Mouse (Mus musculus) embryonic facial prominence, embryonic 13.5 days (tissue): ENCODE data around the gene Cdc42bpa. TPM values are rescaled to one million over a fixed set of nuclear protein-coding genes. Genes with fewer than 3 reads are reported as not detected.

ENCODE experiments used
- ATAC-seq: fragments of 200-750 bp; cut with Nextera tagmentation; 2 replicates; pipeline ENCODE4 v1.8.0; 2017; ENCODE audit warnings: low read depth; ENCODE audit not compliant: insufficient number of reproducible peaks, insufficient read depth, low FRiP score, low TSS enrichment
- H3K27ac ChIP-seq: fragments of 300-500 bp; sonication (generic); 2 replicates; pipeline ENCODE4 v1.5.1; 2015; ENCODE audit warnings: moderate library complexity, mild to moderate bottlenecking, inconsistent platforms
- H3K27me3 ChIP-seq: fragments of 300-500 bp; sonication (generic); 2 replicates; pipeline ENCODE4 v1.6.1; 2015; ENCODE audit warnings: mild to moderate bottlenecking, inconsistent platforms
- H3K36me3 ChIP-seq: fragments of 300-500 bp; sonication (generic); 2 replicates; pipeline ENCODE4 v1.6.1; 2015; ENCODE audit warnings: mild to moderate bottlenecking, inconsistent platforms
- H3K4me1 ChIP-seq: fragments of 300-500 bp; sonication (generic); 2 replicates; pipeline ENCODE4 v1.6.1; 2015; ENCODE audit warnings: inconsistent platforms
- H3K4me2 ChIP-seq: fragments of 300-500 bp; sonication (generic); 2 replicates; pipeline ENCODE4 v1.6.1; 2015; ENCODE audit warnings: moderate library complexity, mild to moderate bottlenecking, inconsistent platforms
- H3K4me3 ChIP-seq: fragments of 300-500 bp; sonication (generic); 2 replicates; pipeline ENCODE4 v1.5.1; 2015; ENCODE audit warnings: mild to moderate bottlenecking, inconsistent platforms
- H3K9ac ChIP-seq: fragments of 300-500 bp; sonication (generic); 2 replicates; pipeline ENCODE4 v1.6.1; 2015; ENCODE audit warnings: mild to moderate bottlenecking, inconsistent platforms
- H3K9me3 ChIP-seq: fragments of 300-500 bp; sonication (generic); 2 replicates; pipeline ENCODE4 v1.6.1; 2016; ENCODE audit warnings: inconsistent platforms
- WGBS: fragments of 180-500 bp; shearing (Covaris S2); methylation state at CpG from one replicate; pipeline ENCODE4 v1.1.7; 2015; ENCODE audit warnings: mixed read lengths; 5-methylcytosine and 5-hydroxymethylcytosine counted together
- polyA plus RNA-seq: library from polyadenylated mRNA; unstranded; fragments of >200 nt; fragmentation: Nextera tagmentation; extraction: Ambion mirVana; gene quantifications from 2 replicates; pipeline ENCODE4 v1.2.1, GENCODE M21; 2015

The Cdc42bpa gene
- polyA plus RNA-seq, 1 experiment from 2014 or later: 21.1 TPM

DNA sequence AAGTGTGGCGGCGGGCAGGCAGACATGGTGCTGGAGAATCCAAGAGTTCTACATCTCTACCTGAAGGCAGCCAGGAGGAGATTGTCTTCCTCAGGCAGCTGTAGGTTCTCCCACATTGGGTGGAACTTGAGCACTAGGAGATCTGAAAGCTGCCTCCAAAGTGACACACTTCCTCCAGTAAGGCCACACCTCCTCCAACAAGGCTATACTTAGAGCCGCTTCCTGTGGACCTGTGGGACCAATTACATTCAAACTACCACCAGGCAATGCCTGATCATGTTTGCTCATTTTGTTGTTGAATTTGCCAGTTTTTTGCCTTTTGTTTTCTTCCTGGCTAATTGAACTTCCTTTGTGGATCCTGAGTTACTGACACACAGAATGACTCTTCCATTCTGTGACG, 187.8 kb downstream of the Cdc42bpa start:
- no peak overlapping the region for H3K4me3 ChIP-seq
- WGBS: 74% methylated on average over 4 of the region's 4 CpGs
- H3K27me3 ChIP-seq: no peaks in the 10 kb centered on the region
- H3K36me3 ChIP-seq: peaks cover 47% of the 10 kb centered on the region
- H3K27ac ChIP-seq: no peak overlapping the region
- H3K4me1 ChIP-seq: no peaks in the 10 kb centered on the region
- H3K9me3 ChIP-seq: no peaks in the 10 kb centered on the region
- H3K9ac ChIP-seq: no peak overlapping the region
- no peak overlapping the region for H3K4me2 ChIP-seq
- no peak for ATAC-seq

DNA sequence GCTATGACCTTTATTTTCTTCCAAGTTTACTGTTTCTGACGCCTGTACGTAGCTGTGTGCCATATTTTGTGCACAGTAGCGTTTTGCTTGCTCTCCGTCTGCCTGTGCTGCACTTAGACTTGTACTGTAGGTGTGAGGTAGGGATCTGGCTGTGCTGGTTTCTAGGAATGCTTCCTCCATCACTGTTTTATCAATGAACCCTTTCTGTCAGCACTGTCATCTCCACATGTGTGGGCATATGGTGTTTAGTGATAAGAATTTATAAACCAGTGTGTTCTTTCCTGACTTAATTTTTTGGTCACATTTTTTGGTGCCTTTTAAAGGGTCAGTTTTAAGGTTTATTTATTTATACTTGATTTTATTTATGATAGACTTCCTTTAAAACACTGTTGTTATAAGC, 188.3 kb downstream of the Cdc42bpa start:
- H3K27ac ChIP-seq: no peak overlapping the region
- H3K4me3 ChIP-seq: no peak overlapping the region
- H3K9ac ChIP-seq: no peak overlapping the region
- no peaks in the 10 kb centered on the region for H3K27me3 ChIP-seq
- H3K4me1 ChIP-seq: no peaks in the 10 kb centered on the region
- H3K9me3 ChIP-seq: no peaks in the 10 kb centered on the region
- no peak for ATAC-seq
- no peak overlapping the region for H3K4me2 ChIP-seq
- peaks cover 44% of the 10 kb centered on the region for H3K36me3 ChIP-seq
- 93% methylated on average over 4 of the region's 4 CpGs for WGBS

DNA sequence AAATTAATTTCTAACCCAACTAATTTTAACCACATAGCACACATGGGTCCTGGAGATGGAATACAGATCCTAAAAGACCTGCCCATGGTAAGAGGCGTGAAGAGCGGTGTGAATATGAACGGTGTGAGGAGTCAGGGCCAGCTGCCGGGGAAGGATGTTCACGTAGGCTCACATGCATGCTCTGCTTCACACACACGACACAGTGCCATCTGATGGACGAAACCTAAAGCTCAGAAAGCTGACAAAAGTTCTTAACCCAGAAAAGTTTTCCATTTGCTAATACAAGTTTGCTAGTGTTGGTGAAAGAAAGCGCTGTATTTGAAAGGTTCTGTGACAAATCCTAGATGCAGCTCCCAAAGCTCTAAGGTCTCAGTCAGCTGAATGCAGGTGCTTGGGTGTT, 190.9 kb downstream of the Cdc42bpa start:
- Histone ChIP-seq H3K4me1 (peaks cover 2% of the 10 kb centered on the region; the same call in 1 of the 2 replicates), H3K36me3 (peaks cover 45% of the 10 kb centered on the region), H3K9me3 (no peaks in the 10 kb centered on the region), H3K9ac (no peak overlapping the region), H3K4me3 (no peak overlapping the region), H3K27me3 (no peaks in the 10 kb centered on the region), H3K4me2 (no peak overlapping the region), H3K27ac (no peak overlapping the region)
- no peak for ATAC-seq
- 82% methylated on average over 8 of the region's 8 CpGs for WGBS

DNA sequence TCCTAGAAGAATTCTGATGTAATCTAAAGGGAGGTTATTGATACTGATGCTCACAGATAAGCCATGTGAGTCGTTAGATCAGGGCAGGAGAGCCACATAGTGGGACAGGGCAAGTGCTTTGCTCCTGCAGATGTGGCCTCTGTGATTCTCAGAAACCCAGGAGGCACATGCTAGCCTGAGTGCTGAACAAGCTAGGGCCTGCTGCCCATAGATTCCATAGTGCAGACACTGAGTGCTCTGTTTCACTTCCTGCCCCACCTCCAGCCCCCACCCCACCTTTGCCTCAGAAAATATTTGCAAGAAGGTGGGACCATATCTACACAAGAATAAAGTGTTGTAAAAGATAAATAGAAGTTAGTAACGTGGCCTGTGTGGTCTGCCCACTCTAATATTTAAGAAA, 198.4 kb downstream of the Cdc42bpa start:
- WGBS: 64% methylated on average over 2 of the region's 2 CpGs
- Histone ChIP-seq H3K36me3 (peaks cover 46% of the 10 kb centered on the region), H3K27ac (no peak overlapping the region), H3K4me2 (no peak overlapping the region), H3K4me3 (no peak overlapping the region), H3K4me1 (peaks cover 2% of the 10 kb centered on the region; the same call in 1 of the 2 replicates), H3K9ac (no peak overlapping the region), H3K9me3 (no peaks in the 10 kb centered on the region), H3K27me3 (no peaks in the 10 kb centered on the region)
- no peak for ATAC-seq

DNA sequence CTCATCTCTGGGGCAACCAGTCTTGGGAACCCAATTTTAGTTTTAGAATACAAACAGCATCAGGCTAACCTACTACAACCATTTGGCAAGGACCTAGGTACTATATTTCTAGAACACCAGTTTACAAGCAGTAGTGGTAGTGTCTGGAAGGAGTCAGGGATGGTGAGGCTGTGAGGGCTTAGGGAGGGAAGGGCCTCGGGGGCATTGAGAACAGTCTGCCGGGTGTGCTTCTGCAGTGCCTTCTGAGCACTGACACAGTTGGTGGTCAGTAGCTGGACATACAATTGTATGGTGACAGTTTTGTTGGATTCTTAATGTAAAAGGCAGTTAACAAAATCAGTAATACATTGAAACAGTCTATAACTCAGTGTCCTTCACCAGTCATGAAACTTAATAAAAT, 200.3 kb downstream of the Cdc42bpa start:
- H3K9me3 ChIP-seq: no peaks in the 10 kb centered on the region
- ATAC-seq: no peak
- H3K36me3 ChIP-seq: peaks cover 42% of the 10 kb centered on the region
- H3K4me1 ChIP-seq: peaks cover 2% of the 10 kb centered on the region; the same call in 1 of the 2 replicates
- WGBS: 65% methylated on average over 2 of the region's 2 CpGs
- no peaks in the 10 kb centered on the region for H3K27me3 ChIP-seq
- no peak overlapping the region for H3K4me3 ChIP-seq
- H3K9ac ChIP-seq: no peak overlapping the region
- no peak overlapping the region for H3K27ac ChIP-seq
- no peak overlapping the region for H3K4me2 ChIP-seq

DNA sequence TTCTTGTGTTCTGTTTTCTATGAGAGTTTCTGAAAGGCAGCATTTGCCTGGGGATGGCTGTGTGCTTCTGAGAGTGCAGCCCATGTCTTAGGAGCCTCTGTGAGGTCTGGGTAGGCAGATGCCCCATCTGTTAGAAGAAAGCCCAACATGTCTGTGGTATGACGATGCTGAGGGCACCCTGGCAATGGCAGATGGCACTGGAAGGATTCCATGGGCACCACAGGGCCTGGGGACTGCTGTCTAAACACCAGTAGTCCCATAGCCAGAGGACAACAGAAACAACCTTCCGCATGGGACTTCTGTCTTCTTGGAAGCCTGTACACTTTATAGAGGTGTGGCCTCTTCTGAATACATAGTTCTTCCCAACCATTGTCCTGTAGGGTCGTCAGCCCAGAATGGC, 200.9 kb downstream of the Cdc42bpa start:
- peaks cover 48% of the 10 kb centered on the region for H3K36me3 ChIP-seq
- 90% methylated on average over 3 of the region's 3 CpGs for WGBS
- H3K9me3 ChIP-seq: no peaks in the 10 kb centered on the region
- no peak overlapping the region for H3K4me2 ChIP-seq
- H3K9ac ChIP-seq: no peak overlapping the region
- H3K27ac ChIP-seq: no peak overlapping the region
- H3K4me3 ChIP-seq: no peak overlapping the region
- H3K27me3 ChIP-seq: no peaks in the 10 kb centered on the region
- ATAC-seq: no peak
- no peaks in the 10 kb centered on the region for H3K4me1 ChIP-seq

DNA sequence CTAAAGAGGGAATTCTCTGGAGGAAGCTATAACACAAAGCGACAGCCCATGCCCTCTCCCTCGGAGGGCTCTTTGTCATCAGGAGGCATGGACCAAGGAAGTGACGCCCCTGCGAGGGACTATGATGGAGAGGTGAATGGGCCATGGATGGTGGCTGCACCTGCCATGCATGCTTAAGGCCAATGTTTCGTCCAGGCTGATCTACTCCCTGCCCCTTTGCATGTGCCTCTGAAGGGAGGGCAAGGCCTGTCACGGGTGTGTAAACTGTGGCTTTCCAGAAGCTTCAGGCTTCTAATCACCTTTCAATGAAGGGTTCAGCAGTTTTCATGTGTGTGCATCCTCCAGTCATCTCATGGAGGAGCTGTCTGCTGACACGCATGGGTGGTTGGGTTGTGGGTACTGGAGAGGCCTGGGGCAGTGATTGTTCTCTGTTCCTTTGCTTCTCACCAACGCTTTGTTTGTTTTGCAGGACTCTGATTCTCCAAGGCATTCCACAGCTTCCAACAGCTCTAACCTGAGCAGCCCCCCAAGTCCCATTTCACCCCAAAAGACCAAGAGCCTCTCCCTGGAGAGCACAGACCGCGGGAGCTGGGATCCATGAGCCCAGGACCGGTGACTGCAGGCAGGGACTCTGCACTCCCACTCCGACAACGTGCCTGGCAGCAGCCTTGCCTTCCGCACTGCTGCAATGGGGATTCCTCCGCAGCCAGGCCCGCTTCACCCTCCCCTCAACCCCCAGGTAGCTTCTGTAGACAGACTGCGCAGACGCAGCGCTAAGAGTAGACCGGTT, 201.5 kb downstream of the Cdc42bpa start:
- H3K27ac ChIP-seq: no peak overlapping the region
- WGBS: 91% methylated on average over 20 of the region's 20 CpGs
- H3K36me3 ChIP-seq: peaks cover 53% of the 10 kb centered on the region
- H3K27me3 ChIP-seq: no peaks in the 10 kb centered on the region
- no peak overlapping the region for H3K4me3 ChIP-seq
- no peak overlapping the region for H3K4me2 ChIP-seq
- no peak for ATAC-seq
- H3K9me3 ChIP-seq: no peaks in the 10 kb centered on the region
- no peak overlapping the region for H3K9ac ChIP-seq
- H3K4me1 ChIP-seq: no peaks in the 10 kb centered on the region

DNA sequence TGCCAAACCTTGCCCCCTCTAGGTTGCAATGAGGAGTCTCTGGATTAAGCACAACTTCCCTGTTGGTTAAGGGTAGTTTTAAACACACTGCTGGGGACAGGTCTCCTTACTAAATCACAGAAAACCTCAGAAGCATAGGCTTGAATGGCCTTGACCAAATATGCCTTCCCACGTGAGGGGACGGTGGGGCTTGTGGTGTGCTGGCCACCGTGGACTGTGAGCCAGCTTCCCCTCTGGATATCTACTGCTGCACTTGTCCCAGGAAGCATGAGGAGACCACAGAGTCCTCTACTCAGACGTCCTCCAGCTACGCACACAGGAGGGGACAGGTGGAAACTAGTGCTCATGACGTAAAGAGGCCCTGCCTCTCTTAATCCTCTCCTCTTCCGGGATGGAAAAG, 202.7 kb downstream of the Cdc42bpa start:
- no peak overlapping the region for H3K4me3 ChIP-seq

DNA sequence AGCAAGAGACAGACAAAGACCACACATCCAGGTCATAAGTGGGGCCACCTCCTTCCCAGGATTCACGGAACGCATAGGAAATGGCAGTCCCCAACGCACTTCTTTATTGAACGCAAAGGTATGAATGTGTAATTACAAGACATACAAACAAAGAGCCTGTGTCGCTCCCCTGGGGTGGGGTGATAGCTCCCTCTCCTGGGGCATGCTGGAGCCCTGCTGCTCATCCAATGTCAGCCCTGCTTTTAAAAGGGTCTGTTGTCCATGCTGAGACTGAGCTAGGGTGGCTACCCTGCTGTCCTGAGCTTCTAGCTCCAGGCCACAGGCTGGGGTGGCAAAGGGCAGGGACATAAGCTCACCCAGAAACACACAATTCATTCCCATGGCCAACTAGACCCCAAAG, 206.3 kb downstream of the Cdc42bpa start:
- ATAC-seq: no peak

More for the DNA sequence above, 202.7 kb downstream of the Cdc42bpa start:
- Histone ChIP-seq H3K27ac (0 out of 2 replicates have a peak overlapping the region, but pooled peaks have one; percentile 22), H3K4me1 (no peaks in the 10 kb centered on the region), H3K4me2 (no peak overlapping the region), H3K9ac (no peak overlapping the region), H3K9me3 (no peaks in the 10 kb centered on the region), H3K27me3 (no peaks in the 10 kb centered on the region), H3K36me3 (peaks cover 59% of the 10 kb centered on the region)
- 81% methylated on average over 7 of the region's 7 CpGs for WGBS
- no peak for ATAC-seq

DNA sequence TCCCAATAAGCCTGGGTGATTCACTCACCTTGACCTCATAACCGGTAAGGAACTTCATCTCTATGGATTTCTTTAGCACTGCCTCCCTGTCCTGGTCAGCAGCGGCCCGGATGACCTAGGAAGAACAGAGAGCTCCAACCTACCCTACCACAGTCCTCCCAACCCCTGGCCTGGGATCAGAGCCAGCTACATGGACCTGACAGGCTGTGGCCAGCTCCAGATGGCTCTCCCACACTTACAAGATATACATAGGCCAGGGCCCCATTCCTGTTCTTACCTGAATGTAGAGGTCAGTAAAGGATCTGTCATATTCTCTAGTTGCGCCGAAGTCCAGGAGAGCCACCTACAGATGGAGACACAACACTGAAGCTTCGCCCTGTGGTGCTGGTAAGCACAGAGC, 208.0 kb downstream of the Cdc42bpa start:
- Histone ChIP-seq H3K9ac (no peak overlapping the region), H3K36me3 (peaks cover 25% of the 10 kb centered on the region), H3K9me3 (no peaks in the 10 kb centered on the region), H3K4me2 (no peak overlapping the region), H3K27ac (no peak overlapping the region), H3K4me1 (no peaks in the 10 kb centered on the region), H3K27me3 (no peaks in the 10 kb centered on the region), H3K4me3 (no peak overlapping the region)
- WGBS: 93% methylated on average over 6 of the region's 6 CpGs
- no peak for ATAC-seq

More for the DNA sequence above, 206.3 kb downstream of the Cdc42bpa start:
- Histone ChIP-seq H3K4me1 (no peaks in the 10 kb centered on the region), H3K27me3 (no peaks in the 10 kb centered on the region), H3K27ac (no peak overlapping the region), H3K36me3 (peaks cover 38% of the 10 kb centered on the region), H3K9ac (no peak overlapping the region), H3K4me3 (no peak overlapping the region), H3K4me2 (no peak overlapping the region), H3K9me3 (no peaks in the 10 kb centered on the region)
- 81% methylated on average over 5 of the region's 5 CpGs for WGBS

DNA sequence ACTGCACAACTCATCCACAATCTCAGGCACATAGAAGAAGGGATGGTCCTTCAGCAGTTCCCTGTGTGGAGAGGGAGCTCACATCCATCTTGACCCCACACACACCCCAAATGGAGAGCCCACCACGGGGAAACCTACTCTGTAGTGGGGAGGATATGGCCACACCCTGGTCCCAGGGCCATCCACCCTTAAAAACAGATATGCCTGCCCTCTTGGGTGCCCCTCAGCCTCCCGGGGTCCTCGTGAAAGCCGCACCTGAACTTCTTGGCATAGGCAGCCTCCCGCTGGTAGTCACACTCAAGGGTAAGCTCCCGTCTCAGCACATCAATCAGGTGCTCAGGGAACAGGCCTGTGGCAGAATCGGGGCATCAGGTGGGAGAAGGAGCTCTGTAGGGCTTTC, 208.9 kb downstream of the Cdc42bpa start:
- 90% methylated on average over 7 of the region's 7 CpGs for WGBS
- ATAC-seq: no peak
- H3K4me1 ChIP-seq: no peaks in the 10 kb centered on the region

DNA sequence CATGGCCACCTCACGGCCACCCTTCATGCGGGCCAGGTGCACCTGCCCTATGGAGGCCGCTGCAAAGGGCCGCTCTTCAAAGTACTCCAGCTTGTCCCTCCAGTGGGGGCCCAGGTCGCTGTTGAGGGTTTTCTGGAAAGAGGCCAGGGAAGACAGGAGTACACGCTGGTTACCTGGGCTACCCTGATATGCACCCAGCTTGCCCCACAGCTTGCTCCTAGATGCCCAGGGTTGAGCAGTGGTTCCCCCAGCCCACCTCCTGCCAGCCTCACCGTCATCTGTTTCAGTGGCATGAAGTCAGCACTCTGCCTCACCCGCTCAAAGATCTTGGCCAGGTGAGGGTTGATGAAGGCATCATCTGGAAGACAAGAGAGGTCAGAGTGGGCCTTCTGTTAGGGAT, 209.8 kb downstream of the Cdc42bpa start:
- Histone ChIP-seq H3K4me1 (no peaks in the 10 kb centered on the region), H3K9ac (no peak overlapping the region), H3K9me3 (no peaks in the 10 kb centered on the region), H3K4me2 (no peak overlapping the region), H3K27me3 (no peaks in the 10 kb centered on the region), H3K4me3 (no peak overlapping the region), H3K27ac (no peak overlapping the region), H3K36me3 (peaks cover 20% of the 10 kb centered on the region)
- WGBS: 92% methylated on average over 8 of the region's 8 CpGs
- no peak for ATAC-seq

More for the DNA sequence above, 208.9 kb downstream of the Cdc42bpa start:
- H3K36me3 ChIP-seq: peaks cover 20% of the 10 kb centered on the region
- H3K27me3 ChIP-seq: no peaks in the 10 kb centered on the region
- H3K27ac ChIP-seq: no peak overlapping the region
- H3K9me3 ChIP-seq: no peaks in the 10 kb centered on the region
- H3K4me2 ChIP-seq: no peak overlapping the region
- no peak overlapping the region for H3K9ac ChIP-seq
- H3K4me3 ChIP-seq: no peak overlapping the region
